Mouse (Mus musculus): ENCODE measurements around the gene Prkcg.

GRCm38 (mm10) chr7:3345301-3345700 is 56.3 kb downstream of the Prkcg start:
- TF ChIP-seq GATA1 (IDR thresholded peaks at IDR 0.05; ENCODE audit: borderline replicate concordance, low read length) (no peak), FLI1 (IDR thresholded peaks at IDR 0.05; ENCODE audit: low read length) (no peak)
